ENCODE assay signal across 14 mouse cellular contexts in genomic region chr9:17288790-17289596, GRCm38 (mm10).
DNase-seq lines count a peak whose midpoint lies in the region; ATAC-seq and TF ChIP-seq lines count a peak whose summit lies in the region.
"Had no signal": no experiment of that assay in that cellular context is flagged by ENCODE, and none has a peak within 500 bp of the region (broad histone marks: within the 10 kb centered on the region; RNA-seq: fewer than 3 reads in every experiment).

No protein-coding gene starts in this region.

- no peak for DNase-seq in heart, embryonic 10.5 days (ENCODE audit: low spot score)
- peak; percentile 13 for DNase-seq in left cerebral cortex, postnatal 4 days
- DNase-seq in left cerebral cortex, postnatal 14 days (ENCODE audit: low spot score in 2 of 2), result no peak
- DNase-seq in brain, embryonic 14.5 days (ENCODE audit: low read depth), result peak; percentile 55
- DNase-seq in forelimb bud, embryonic 11.5 days (ENCODE audit: low read depth, low spot score), result peak; percentile 49
- no peak for DNase-seq in layer of hippocampus, adult 9-11 months
- DNase-seq in layer of hippocampus, adult 9-10 months (ENCODE audit: low spot score), result no peak
- DNase-seq: adrenal gland, adult 2 months; lung, postnatal 36 days; right cerebral cortex, postnatal 25 days had no signal

- H3K4me1 ChIP-seq in heart, embryonic 13.5 days, result peaks cover 6% of the 10 kb centered on the region; the same call in 1 of the 2 replicates
- H3K4me1 ChIP-seq in heart, embryonic 10.5 days, result no peaks in the 10 kb centered on the region
- H3K4me1 ChIP-seq: hindbrain, embryonic 15.5 days had no signal

- 35% methylated on average over 6 of the region's 6 CpGs for WGBS in heart, embryonic 13.5 days
- 59% methylated on average over 6 of the region's 6 CpGs for WGBS in heart, embryonic 10.5 days

- no peak for TF ChIP-seq CTCF in brain, embryonic 14.5 days (IDR thresholded peaks at IDR 0.05; ENCODE audit: borderline replicate concordance, extremely low read depth, insufficient read depth, insufficient read length)

- H3K4me3 ChIP-seq in heart, embryonic 13.5 days, result no peak overlapping the region
- no peak overlapping the region for H3K4me3 ChIP-seq in heart, embryonic 10.5 days
- H3K4me3 ChIP-seq: hindbrain, embryonic 15.5 days; layer of hippocampus, adult 2 months had no signal

- no peaks in the 10 kb centered on the region for H3K9me3 ChIP-seq in heart, embryonic 13.5 days
- H3K9me3 ChIP-seq in heart, embryonic 10.5 days, result no peaks in the 10 kb centered on the region
- H3K9me3 ChIP-seq: hindbrain, embryonic 15.5 days had no signal

- H3K27ac ChIP-seq in heart, embryonic 13.5 days (replicated peaks), result no peak overlapping the region
- H3K27ac ChIP-seq in heart, embryonic 10.5 days, result no peak overlapping the region
- H3K27ac ChIP-seq: hindbrain, embryonic 15.5 days; layer of hippocampus, adult 2 months had no signal

- intact Hi-C loops in left cerebral cortex, postnatal 4 days (cut with DNase I), result no loop called here
- intact Hi-C loops in left cerebral cortex, postnatal 14 days (cut with DNase I), result no loop called here

- H3K4me2 ChIP-seq in heart, embryonic 13.5 days, result peak overlapping the region; percentile 7; the same call in 1 of the 2 replicates
- H3K4me2 ChIP-seq: heart, embryonic 11.5 days; hindbrain, embryonic 15.5 days had no signal

- H3K36me3 ChIP-seq in heart, embryonic 13.5 days, result no peaks in the 10 kb centered on the region
- H3K36me3 ChIP-seq in heart, embryonic 10.5 days, result no peaks in the 10 kb centered on the region
- H3K36me3 ChIP-seq: hindbrain, embryonic 15.5 days had no signal

- no peak for ATAC-seq in heart, embryonic 13.5 days (ENCODE audit: extremely low read depth, insufficient number of reproducible peaks, low FRiP score, low TSS enrichment)

- no peak overlapping the region for H3K9ac ChIP-seq in heart, embryonic 13.5 days
- H3K9ac ChIP-seq: hindbrain, embryonic 15.5 days had no signal

- no peaks in the 10 kb centered on the region for H3K27me3 ChIP-seq in heart, embryonic 13.5 days (replicated peaks)
- H3K27me3 ChIP-seq in heart, embryonic 10.5 days (ENCODE audit: insufficient read depth, poor library complexity, severe bottlenecking), result no peaks in the 10 kb centered on the region
- H3K27me3 ChIP-seq: hindbrain, embryonic 15.5 days had no signal

- TF ChIP-seq POLR2A in brain, embryonic 14.5 days (IDR thresholded peaks at IDR 0.05; ENCODE audit: borderline replicate concordance, extremely low read depth, insufficient read depth, insufficient read length, poor library complexity, severe bottlenecking), result no peak

Comparison
In these comparisons a context has a peak if more than half of its experiments do, and no peak if none do; other contexts are left out.
1. DNase-seq: peak in left cerebral cortex, postnatal 4 days (single experiment), brain, embryonic 14.5 days (single experiment) and forelimb bud, embryonic 11.5 days (single experiment); none in heart, embryonic 10.5 days (single experiment), left cerebral cortex, postnatal 14 days (0 of 2), layer of hippocampus, adult 9-11 months (single experiment) and layer of hippocampus, adult 9-10 months (single experiment).